Mouse (Mus musculus) ES-E14 (cell line): ENCODE data around the gene Idi2.
"Not testable (repeated sequence)": the region's sequence is repeated elsewhere in the genome, so short reads cannot be mapped to it uniquely, and the experiment has no call there.

Experiments used
- CHD2 ChIP-seq: IDR thresholded peaks from 2 replicates; pipeline ENCODE4 v1.6.1; 2014; ENCODE audit warnings: mild to moderate bottlenecking, low read depth, low read length, inconsistent platforms
- HCFC1 ChIP-seq: IDR thresholded peaks from 2 replicates; pipeline ENCODE4 v1.6.1; 2012; ENCODE audit warnings: low read length, inconsistent platforms, borderline replicate concordance; ENCODE audit not compliant: insufficient read depth
- MAFK ChIP-seq: IDR thresholded peaks from 2 replicates; pipeline ENCODE4 v1.6.1; 2014; ENCODE audit warnings: mild to moderate bottlenecking, low read depth, low read length, inconsistent platforms; ENCODE audit not compliant: insufficient read depth
- ZC3H11A ChIP-seq: IDR thresholded peaks from 2 replicates; pipeline ENCODE4 v1.6.1; 2012; ENCODE audit warnings: low read depth, mild to moderate bottlenecking, inconsistent platforms, low read length, borderline replicate concordance
- ZNF384 ChIP-seq: IDR thresholded peaks from 2 replicates; pipeline ENCODE4 v1.6.1; 2012; ENCODE audit warnings: low read depth, low read length, inconsistent platforms

- not testable (repeated sequence) for TF ChIP-seq MAFK, HCFC1, ZC3H11A, ZNF384, CHD2
Measured at GRCm38 (mm10) chr13:8962266-8962665, 9.6 kb downstream of the Idi2 start.
